Mouse (Mus musculus): ENCODE results near the gene Cyp4a32.

DNA sequence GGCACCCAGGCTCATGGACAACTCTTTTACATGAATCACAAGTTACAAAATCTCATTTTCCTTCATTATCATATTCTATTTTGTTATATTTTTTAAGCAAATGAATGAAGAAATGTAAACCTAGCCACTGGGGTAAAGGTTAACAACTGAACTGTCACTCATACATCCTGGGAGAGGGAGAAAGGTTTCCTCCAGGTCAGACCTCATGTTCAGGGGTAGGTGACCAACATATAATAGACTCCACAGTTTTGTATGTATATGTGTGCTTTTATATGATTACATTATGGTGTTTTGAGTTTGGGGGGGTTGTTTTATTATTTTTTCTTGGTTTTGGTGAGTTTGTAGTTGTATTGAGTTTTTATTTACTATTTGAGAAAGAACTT lies 57.1 kb downstream of the Cyp4a32 start:
- TF ChIP-seq CTCF (IDR thresholded peaks at IDR 0.05) (no peak), EP300 (IDR thresholded peaks at IDR 0.05) (no peak)

Data from lung, postnatal 0 days (tissue).